ENCODE assay signal across 8 mouse cellular contexts in the genomic region with DNA sequence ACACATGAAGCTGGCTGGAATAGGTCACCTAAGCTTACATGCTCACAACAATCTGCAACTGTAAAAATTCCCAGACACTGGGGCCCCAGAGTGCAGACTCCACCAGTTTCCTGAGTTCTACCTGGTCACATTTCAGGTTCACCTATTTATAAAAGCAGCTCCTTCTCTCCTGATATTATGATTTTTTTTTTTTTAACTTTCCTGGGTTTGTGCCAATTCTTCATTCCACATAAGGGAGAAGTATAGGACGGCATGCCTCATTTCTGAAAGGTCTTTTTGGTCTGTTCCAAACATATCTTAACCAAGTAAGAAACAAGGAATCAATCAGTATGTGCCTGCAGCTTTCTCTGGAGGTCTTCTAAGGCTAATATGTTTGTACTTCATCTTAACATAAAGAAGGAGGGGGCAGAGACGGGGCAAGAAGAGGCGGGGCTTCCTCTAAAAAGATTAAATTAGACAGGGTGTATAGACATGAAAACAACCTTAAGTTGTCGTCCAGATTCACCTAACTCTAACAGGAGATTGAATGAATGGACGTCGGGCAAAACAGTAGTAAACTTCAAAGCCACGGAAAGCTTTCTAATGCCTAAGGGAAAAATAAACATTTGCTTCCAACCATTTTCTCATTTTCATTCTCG. TPM values are rescaled to one million over a fixed set of nuclear protein-coding genes. Genes with fewer than 3 reads are reported as not detected.
DNase-seq lines count a peak whose midpoint lies in the region; ATAC-seq lines count a peak whose summit lies in the region.

No protein-coding gene starts in this region.

- no peaks in the 10 kb centered on the region for H3K9me3 ChIP-seq in neural tube, embryonic 11.5 days (ENCODE audit: control insufficient read depth, low read length)
- H3K9me3 ChIP-seq in intestine, embryonic 16.5 days (ENCODE audit: control insufficient read depth, low read length) = no peaks in the 10 kb centered on the region
- no peaks in the 10 kb centered on the region for H3K9me3 ChIP-seq in stomach, embryonic 14.5 days (ENCODE audit: control insufficient read depth, low read depth, low read length)

- H3K36me3 ChIP-seq in neural tube, embryonic 11.5 days (ENCODE audit: control insufficient read depth, insufficient read depth, low read length) = no peaks in the 10 kb centered on the region
- no peaks in the 10 kb centered on the region for H3K36me3 ChIP-seq in intestine, embryonic 16.5 days (ENCODE audit: control insufficient read depth, insufficient read depth, low read length)
- H3K36me3 ChIP-seq in stomach, embryonic 14.5 days (ENCODE audit: control insufficient read depth, insufficient read depth, low read length) = no peaks in the 10 kb centered on the region

- 0 out of 2 replicates have a peak, but pooled peaks cover 3% of the 10 kb centered on the region for H3K4me1 ChIP-seq in neural tube, embryonic 11.5 days (ENCODE audit: control insufficient read depth, insufficient read depth, low read length)
- H3K4me1 ChIP-seq in intestine, embryonic 16.5 days (ENCODE audit: control insufficient read depth, insufficient read depth, low read length) = peaks cover 8% of the 10 kb centered on the region
- no peaks in the 10 kb centered on the region for H3K4me1 ChIP-seq in stomach, embryonic 14.5 days (ENCODE audit: control insufficient read depth, insufficient read depth, low read length)

- no peak overlapping the region for H3K27ac ChIP-seq in neural tube, embryonic 11.5 days (ENCODE audit: low read depth, low read length)
- H3K27ac ChIP-seq in intestine, embryonic 16.5 days (ENCODE audit: low read length) = no peak overlapping the region
- H3K27ac ChIP-seq in stomach, embryonic 14.5 days (ENCODE audit: low read length) = no peak overlapping the region

- WGBS in neural tube, embryonic 11.5 days = 45% methylated on average over 8 of the region's 8 CpGs
- 13% methylated on average over 8 of the region's 8 CpGs for WGBS in intestine, embryonic 16.5 days
- 6% methylated on average over 8 of the region's 8 CpGs for WGBS in stomach, embryonic 14.5 days

- 0 out of 2 replicates have a peak, but pooled peaks cover 2% of the 10 kb centered on the region for H3K27me3 ChIP-seq in neural tube, embryonic 11.5 days (ENCODE audit: control insufficient read depth, insufficient read depth, low read length)
- H3K27me3 ChIP-seq in intestine, embryonic 16.5 days (replicated peaks; ENCODE audit: control insufficient read depth, insufficient read depth, low read length) = peaks cover 21% of the 10 kb centered on the region; the same call in 1 of the 2 replicates
- no peaks in the 10 kb centered on the region for H3K27me3 ChIP-seq in stomach, embryonic 14.5 days (ENCODE audit: control insufficient read depth, insufficient read depth, low read length)

- no peak overlapping the region for H3K9ac ChIP-seq in neural tube, embryonic 11.5 days (ENCODE audit: low read length)
- H3K9ac ChIP-seq in intestine, embryonic 16.5 days (ENCODE audit: low read depth, low read length) = no peak overlapping the region
- no peak overlapping the region for H3K9ac ChIP-seq in stomach, embryonic 14.5 days (replicated peaks; ENCODE audit: low read depth, low read length)

- ATAC-seq in CD4-positive, CD25-positive, alpha-beta regulatory T cell, adult 4 months = no peak
- ATAC-seq in neural tube, embryonic 11.5 days (ENCODE audit: insufficient read depth, low FRiP score, low TSS enrichment) = no peak
- no peak for ATAC-seq in intestine, embryonic 16.5 days
- no peak for ATAC-seq in stomach, embryonic 14.5 days (ENCODE audit: insufficient number of reproducible peaks, insufficient read depth, low FRiP score, low read depth)

- DNase-seq in CD4-positive, CD25-positive, alpha-beta regulatory T cell, adult 2 months (ENCODE audit: low read depth, low spot score) = peak; percentile 27
- no peak for DNase-seq in neural tube, embryonic 11.5 days (ENCODE audit: low spot score)
- no peak for DNase-seq in neural tube, embryonic 10.5 days (ENCODE audit: extremely low spot score, low spot score)
- DNase-seq in right cerebral cortex, postnatal 36 days (ENCODE audit: low spot score in 2 of 2) = no peak
- DNase-seq in testis, postnatal 14 days (ENCODE audit: low spot score) = no peak

- no peak overlapping the region for H3K4me3 ChIP-seq in neural tube, embryonic 11.5 days (ENCODE audit: low read depth, low read length)
- peak overlapping the region; percentile 69; the same call in 1 of the 2 replicates for H3K4me3 ChIP-seq in intestine, embryonic 16.5 days (ENCODE audit: low read length)
- H3K4me3 ChIP-seq in stomach, embryonic 14.5 days (ENCODE audit: low read depth, low read length) = peak overlapping the region; percentile 49

- H3K4me2 ChIP-seq in neural tube, embryonic 11.5 days (ENCODE audit: low read depth) = peak overlapping the region; percentile 92; the same call in 1 of the 2 replicates
- peak overlapping the region; percentile 97 for H3K4me2 ChIP-seq in intestine, embryonic 16.5 days (ENCODE audit: low read depth, low read length)
- H3K4me2 ChIP-seq in stomach, embryonic 14.5 days (replicated peaks; ENCODE audit: low read depth, low read length) = peak overlapping the region; percentile 90

RNA-seq across cellular contexts. Expression of a gene that starts 2.0 kb away (rescaled TPM):
- polyA plus RNA-seq in CD4-positive, CD25-positive, alpha-beta regulatory T cell, adult 4 months (2017; shearing (Covaris generic)) = 1 to 10 TPM; 3.6 to 4.3 TPM
- polyA plus RNA-seq in neural tube, embryonic 11.5 days (2014; fragmentation: Nextera tagmentation; extraction: Ambion mirVana) = 0.93 and 1.0 TPM in 2 replicates
- 0.77 and 0.89 TPM in 2 replicates for polyA plus RNA-seq in intestine, embryonic 16.5 days (2015; fragmentation: Nextera tagmentation; extraction: Ambion mirVana)
- polyA plus RNA-seq in stomach, embryonic 14.5 days (2014; fragmentation: Nextera tagmentation; extraction: Ambion mirVana) = 2.4 and 3.0 TPM in 2 replicates
